Mouse (Mus musculus): ENCODE measurements around the gene Bax. TPM values are rescaled to one million over a fixed set of nuclear protein-coding genes. Genes with fewer than 3 reads are reported as not detected.
"Not testable (repeated sequence)": the region's sequence is repeated elsewhere in the genome, so short reads cannot be mapped to it uniquely, and the experiment has no call there.

The Bax gene
- polyA plus RNA-seq, 1 experiment from 2014 or later: 212 TPM

GRCm38 (mm10) chr7:45486761-45487415 lies 20.2 kb upstream of the Bax start, which contains the start of gene Gm45808:
Gene Gm45808, minus strand, starts transcription at chr7:45486811.
- H3K4me1 ChIP-seq (replicated peaks; ENCODE audit: control insufficient read depth, insufficient read depth, low read length): peaks cover 44% of the 10 kb centered on the region
- DNase-seq (ENCODE audit: low spot score) (no peak), ATAC-seq (replicated peaks; ENCODE audit: low FRiP score) (no peak)
- peak within 1 kb of the TSS; percentile 15; the same call in 1 of the 2 replicates for H3K4me3 ChIP-seq (ENCODE audit: low read depth, low read length)
- H3K36me3 ChIP-seq (ENCODE audit: control insufficient read depth, insufficient read depth, low read length): no peaks in the 10 kb centered on the region
- H3K9ac ChIP-seq (ENCODE audit: low read depth, low read length): no peak within 1 kb of the TSS
- WGBS: 81% methylated on average over 12 of the region's 12 CpGs
- H3K9me3 ChIP-seq (ENCODE audit: control insufficient read depth, low read length): no peaks in the 10 kb centered on the region
- H3K27me3 ChIP-seq (replicated peaks; ENCODE audit: control insufficient read depth, insufficient read depth, low read length): no peaks in the 10 kb centered on the region
- peak within 1 kb of the TSS; percentile 39 for H3K27ac ChIP-seq (ENCODE audit: low read depth, low read length)
- peak within 1 kb of the TSS; percentile 73 for H3K4me2 ChIP-seq

GRCm38 (mm10) chr7:45486158-45486557 lies 19.5 kb upstream of the Bax start:
- no peaks in the 10 kb centered on the region for H3K36me3 ChIP-seq (ENCODE audit: control insufficient read depth, insufficient read depth, low read length)
- DNase-seq (ENCODE audit: low spot score) (no peak), ATAC-seq (replicated peaks; ENCODE audit: low FRiP score) (peak; percentile 48)
- H3K4me3 ChIP-seq (ENCODE audit: low read depth, low read length): peak overlapping the region; percentile 15; the same call in 1 of the 2 replicates
- H3K4me2 ChIP-seq: peak overlapping the region; percentile 27
- no peak overlapping the region for H3K9ac ChIP-seq (ENCODE audit: low read depth, low read length)
- peak overlapping the region; percentile 39 for H3K27ac ChIP-seq (ENCODE audit: low read depth, low read length)
- peaks cover 40% of the 10 kb centered on the region for H3K4me1 ChIP-seq (replicated peaks; ENCODE audit: control insufficient read depth, insufficient read depth, low read length)
- no peaks in the 10 kb centered on the region for H3K9me3 ChIP-seq (ENCODE audit: control insufficient read depth, low read length)
- WGBS: 30% methylated on average over 7 of the region's 7 CpGs
- H3K27me3 ChIP-seq (replicated peaks; ENCODE audit: control insufficient read depth, insufficient read depth, low read length): no peaks in the 10 kb centered on the region

GRCm38 (mm10) chr7:45484985-45485384 lies 18.3 kb upstream of the Bax start:
- not testable (repeated sequence) for H3K27me3 ChIP-seq (replicated peaks; ENCODE audit: control insufficient read depth, insufficient read depth, low read length); H3K36me3 ChIP-seq (ENCODE audit: control insufficient read depth, insufficient read depth, low read length); ATAC-seq (replicated peaks; ENCODE audit: low FRiP score); H3K27ac ChIP-seq (ENCODE audit: low read depth, low read length); DNase-seq (ENCODE audit: low spot score); H3K9ac ChIP-seq (ENCODE audit: low read depth, low read length); H3K9me3 ChIP-seq (ENCODE audit: control insufficient read depth, low read length); H3K4me3 ChIP-seq (ENCODE audit: low read depth, low read length); H3K4me2 ChIP-seq
- WGBS: 89% methylated on average over 5 of the region's 5 CpGs
- H3K4me1 ChIP-seq (replicated peaks; ENCODE audit: control insufficient read depth, insufficient read depth, low read length): peaks cover 33% of the 10 kb centered on the region

- H3K36me3 ChIP-seq (ENCODE audit: control insufficient read depth, insufficient read depth, low read length): no peaks in the 10 kb centered on the region
- 42% methylated on average over 1 of the region's 1 CpGs for WGBS
- no peak for DNase-seq (ENCODE audit: low spot score)
Measured at GRCm38 (mm10) chr7:45482166-45482565, 15.5 kb upstream of the Bax start.

GRCm38 (mm10) chr7:45481374-45481927 lies 14.8 kb upstream of the Bax start, which contains the start of gene Tulp2:
Gene Tulp2, plus strand, starts transcription at chr7:45481877.
- H3K27ac ChIP-seq (ENCODE audit: low read depth, low read length): no peak within 1 kb of the TSS
- no peak within 1 kb of the TSS for H3K4me2 ChIP-seq
- H3K4me3 ChIP-seq (ENCODE audit: low read depth, low read length): no peak within 1 kb of the TSS
- H3K4me1 ChIP-seq (replicated peaks; ENCODE audit: control insufficient read depth, insufficient read depth, low read length): peaks cover 9% of the 10 kb centered on the region
- ATAC-seq (replicated peaks; ENCODE audit: low FRiP score) (peak; percentile 68), DNase-seq (ENCODE audit: low spot score) (no peak)
- no peaks in the 10 kb centered on the region for H3K27me3 ChIP-seq (replicated peaks; ENCODE audit: control insufficient read depth, insufficient read depth, low read length)
- no peak within 1 kb of the TSS for H3K9ac ChIP-seq (ENCODE audit: low read depth, low read length)
- H3K9me3 ChIP-seq (ENCODE audit: control insufficient read depth, low read length): no peaks in the 10 kb centered on the region
- 45% methylated on average over 15 of the region's 15 CpGs for WGBS
- no peaks in the 10 kb centered on the region for H3K36me3 ChIP-seq (ENCODE audit: control insufficient read depth, insufficient read depth, low read length)

More at GRCm38 (mm10) chr7:45482166-45482565, 15.5 kb upstream of the Bax start:
- H3K4me1 ChIP-seq (replicated peaks; ENCODE audit: control insufficient read depth, insufficient read depth, low read length): peaks cover 16% of the 10 kb centered on the region
- H3K4me2 ChIP-seq: no peak overlapping the region
- H3K27ac ChIP-seq (ENCODE audit: low read depth, low read length): no peak overlapping the region
- no peaks in the 10 kb centered on the region for H3K27me3 ChIP-seq (replicated peaks; ENCODE audit: control insufficient read depth, insufficient read depth, low read length)
- no peak overlapping the region for H3K9ac ChIP-seq (ENCODE audit: low read depth, low read length)
- no peak overlapping the region for H3K4me3 ChIP-seq (ENCODE audit: low read depth, low read length)
- H3K9me3 ChIP-seq (ENCODE audit: control insufficient read depth, low read length): no peaks in the 10 kb centered on the region
- ATAC-seq (replicated peaks; ENCODE audit: low FRiP score): no peak

- H3K36me3 ChIP-seq (ENCODE audit: control insufficient read depth, insufficient read depth, low read length); H3K4me3 ChIP-seq (ENCODE audit: low read depth, low read length); H3K27me3 ChIP-seq (replicated peaks; ENCODE audit: control insufficient read depth, insufficient read depth, low read length); H3K9me3 ChIP-seq (ENCODE audit: control insufficient read depth, low read length); H3K27ac ChIP-seq (ENCODE audit: low read depth, low read length); ATAC-seq (replicated peaks; ENCODE audit: low FRiP score); H3K9ac ChIP-seq (ENCODE audit: low read depth, low read length); H3K4me2 ChIP-seq; DNase-seq (ENCODE audit: low spot score); H3K4me1 ChIP-seq (replicated peaks; ENCODE audit: control insufficient read depth, insufficient read depth, low read length): not testable (repeated sequence)
- 66% methylated on average over 3 of the region's 4 CpGs for WGBS
Measured at GRCm38 (mm10) chr7:45480310-45480709, 13.6 kb upstream of the Bax start.

- ATAC-seq (replicated peaks; ENCODE audit: low FRiP score): no peak
- H3K27ac ChIP-seq (ENCODE audit: low read depth, low read length): no peak overlapping the region
- H3K27me3 ChIP-seq (replicated peaks; ENCODE audit: control insufficient read depth, insufficient read depth, low read length): no peaks in the 10 kb centered on the region
- peaks cover 9% of the 10 kb centered on the region; the same call in 1 of the 2 replicates for H3K4me1 ChIP-seq (replicated peaks; ENCODE audit: control insufficient read depth, insufficient read depth, low read length)
- no peak overlapping the region for H3K4me2 ChIP-seq
- no peak overlapping the region for H3K9ac ChIP-seq (ENCODE audit: low read depth, low read length)
- DNase-seq (ENCODE audit: low spot score): no peak
- no peak overlapping the region for H3K4me3 ChIP-seq (ENCODE audit: low read depth, low read length)
- no peaks in the 10 kb centered on the region for H3K9me3 ChIP-seq (ENCODE audit: control insufficient read depth, low read length)
- H3K36me3 ChIP-seq (ENCODE audit: control insufficient read depth, insufficient read depth, low read length): no peaks in the 10 kb centered on the region
- 90% methylated on average over 7 of the region's 7 CpGs for WGBS
Measured at GRCm38 (mm10) chr7:45478774-45479173, 12.1 kb upstream of the Bax start.

- Histone ChIP-seq H3K4me3 (ENCODE audit: low read depth, low read length) (no peak overlapping the region), H3K27ac (ENCODE audit: low read depth, low read length) (no peak overlapping the region), H3K9ac (ENCODE audit: low read depth, low read length) (no peak overlapping the region), H3K4me1 (replicated peaks; ENCODE audit: control insufficient read depth, insufficient read depth, low read length) (peaks cover 9% of the 10 kb centered on the region; the same call in 1 of the 2 replicates), H3K9me3 (ENCODE audit: control insufficient read depth, low read length) (no peaks in the 10 kb centered on the region), H3K36me3 (ENCODE audit: control insufficient read depth, insufficient read depth, low read length) (no peaks in the 10 kb centered on the region), H3K27me3 (replicated peaks; ENCODE audit: control insufficient read depth, insufficient read depth, low read length) (no peaks in the 10 kb centered on the region), H3K4me2 (no peak overlapping the region)
- ATAC-seq (replicated peaks; ENCODE audit: low FRiP score) (no peak), DNase-seq (ENCODE audit: low spot score) (no peak)
- WGBS: 18% methylated on average over 3 of the region's 3 CpGs
Measured at GRCm38 (mm10) chr7:45477003-45477402, 10.3 kb upstream of the Bax start.

GRCm38 (mm10) chr7:45476453-45476852 lies 9.8 kb upstream of the Bax start:
- no peak for ATAC-seq (replicated peaks; ENCODE audit: low FRiP score)
- no peak overlapping the region for H3K4me2 ChIP-seq
- no peaks in the 10 kb centered on the region for H3K9me3 ChIP-seq (ENCODE audit: control insufficient read depth, low read length)
- H3K9ac ChIP-seq (ENCODE audit: low read depth, low read length): no peak overlapping the region
- no peak overlapping the region for H3K4me3 ChIP-seq (ENCODE audit: low read depth, low read length)
- no peaks in the 10 kb centered on the region for H3K27me3 ChIP-seq (replicated peaks; ENCODE audit: control insufficient read depth, insufficient read depth, low read length)
- no peak for DNase-seq (ENCODE audit: low spot score)
- WGBS: 34% methylated on average over 1 of the region's 1 CpGs
- H3K27ac ChIP-seq (ENCODE audit: low read depth, low read length): no peak overlapping the region
- peaks cover 4% of the 10 kb centered on the region; the same call in 1 of the 2 replicates for H3K4me1 ChIP-seq (replicated peaks; ENCODE audit: control insufficient read depth, insufficient read depth, low read length)
- no peaks in the 10 kb centered on the region for H3K36me3 ChIP-seq (ENCODE audit: control insufficient read depth, insufficient read depth, low read length)
